Mouse (Mus musculus): ENCODE results near the gene Ank2. TPM values are rescaled to one million over a fixed set of nuclear protein-coding genes. Genes with fewer than 3 reads are reported as not detected.
A peak's percentile ranks its signal among the peaks of the same experiment; 100 is the strongest.

Gene Ank2
- polyA plus RNA-seq, 1 experiment from 2014 or later: 78.8 TPM

DNA sequence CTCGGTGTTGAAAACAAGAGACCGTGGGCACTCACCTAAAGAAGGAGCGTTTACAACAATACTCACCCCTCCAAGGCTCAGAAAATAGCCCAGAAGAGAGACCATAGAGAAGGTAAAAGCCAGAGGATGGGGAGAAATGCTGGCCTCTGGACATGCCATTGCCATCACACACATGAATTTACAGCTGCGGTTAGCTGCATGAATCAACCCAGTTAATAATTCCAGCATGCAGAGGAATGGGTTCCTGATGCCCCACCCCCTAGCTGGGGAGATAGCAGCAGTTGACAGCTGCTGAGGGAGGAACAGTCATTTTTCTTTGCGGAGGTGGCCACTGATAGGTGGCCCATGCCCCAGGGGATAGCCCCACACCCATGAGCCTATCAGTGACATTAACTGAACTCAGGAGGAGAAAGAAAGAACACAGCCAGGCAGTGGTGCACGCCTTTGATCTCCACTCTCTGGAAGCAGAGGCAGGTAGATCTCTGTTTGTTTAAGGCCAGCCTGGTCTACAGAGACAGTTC is 124.9 kb downstream of the Ank2 start:
- H3K4me2 ChIP-seq (ENCODE audit: low read depth, low read length, severe bottlenecking): no peak overlapping the region
- no peaks in the 10 kb centered on the region for H3K27me3 ChIP-seq (ENCODE audit: control insufficient read depth, insufficient read depth, low read length)
- 92% methylated on average over 6 of the region's 6 CpGs for WGBS
- H3K27ac ChIP-seq (ENCODE audit: low read depth, low read length): no peak overlapping the region
- ATAC-seq (replicated peaks; ENCODE audit: low FRiP score) (no peak), DNase-seq (ENCODE audit: low spot score) (no peak)
- no peak overlapping the region for H3K9ac ChIP-seq (ENCODE audit: low read length)
- no peak overlapping the region for H3K4me3 ChIP-seq (ENCODE audit: low read depth, low read length)
- no peaks in the 10 kb centered on the region for H3K36me3 ChIP-seq (ENCODE audit: control insufficient read depth, insufficient read depth, low read length)
- peaks cover 7% of the 10 kb centered on the region; the same call in 1 of the 2 replicates for H3K4me1 ChIP-seq (replicated peaks; ENCODE audit: control insufficient read depth, insufficient read depth, low read length)
- H3K9me3 ChIP-seq (ENCODE audit: control insufficient read depth, low read length): peaks cover 3% of the 10 kb centered on the region; the same call in 1 of the 2 replicates

DNA sequence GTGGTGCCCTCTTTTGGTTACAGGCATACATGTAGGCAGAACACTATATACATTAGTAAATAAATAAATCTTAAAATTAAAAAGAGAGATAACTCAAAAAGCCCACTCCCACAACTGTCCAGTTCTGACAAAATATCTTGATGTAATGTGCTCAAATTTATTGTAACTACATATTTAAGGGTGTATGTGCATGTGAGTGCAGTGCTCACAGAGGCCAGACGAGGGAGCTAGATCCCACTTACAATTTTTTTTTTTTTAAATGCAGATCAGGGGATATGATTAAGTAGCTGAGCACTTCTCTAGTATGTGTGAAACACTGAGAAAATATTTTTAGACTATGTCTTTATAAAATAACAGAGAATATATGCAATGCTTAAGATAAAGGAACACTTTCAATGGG is 127.4 kb downstream of the Ank2 start:
- Histone ChIP-seq H3K27ac (ENCODE audit: low read depth, low read length) (no peak overlapping the region), H3K36me3 (ENCODE audit: control insufficient read depth, insufficient read depth, low read length) (no peaks in the 10 kb centered on the region), H3K27me3 (ENCODE audit: control insufficient read depth, insufficient read depth, low read length) (no peaks in the 10 kb centered on the region), H3K9ac (ENCODE audit: low read length) (no peak overlapping the region), H3K4me1 (replicated peaks; ENCODE audit: control insufficient read depth, insufficient read depth, low read length) (peaks cover 3% of the 10 kb centered on the region; the same call in 1 of the 2 replicates), H3K9me3 (ENCODE audit: control insufficient read depth, low read length) (peaks cover 3% of the 10 kb centered on the region; the same call in 1 of the 2 replicates), H3K4me3 (ENCODE audit: low read depth, low read length) (no peak overlapping the region), H3K4me2 (ENCODE audit: low read depth, low read length, severe bottlenecking) (no peak overlapping the region)
- DNase-seq (ENCODE audit: low spot score): no peak
- no peak for ATAC-seq (replicated peaks; ENCODE audit: low FRiP score)
- 96% methylated on average over 1 of the region's 1 CpGs for WGBS

- no peaks in the 10 kb centered on the region for H3K36me3 ChIP-seq (ENCODE audit: control insufficient read depth, insufficient read depth, low read length)
- H3K9ac ChIP-seq (ENCODE audit: low read length): no peak overlapping the region
- no peaks in the 10 kb centered on the region for H3K27me3 ChIP-seq (ENCODE audit: control insufficient read depth, insufficient read depth, low read length)
- H3K4me1 ChIP-seq (replicated peaks; ENCODE audit: control insufficient read depth, insufficient read depth, low read length): no peaks in the 10 kb centered on the region
- H3K27ac ChIP-seq (ENCODE audit: low read depth, low read length): no peak overlapping the region
- no peak for DNase-seq (ENCODE audit: low spot score)
- 88% methylated on average over 6 of the region's 6 CpGs for WGBS
- H3K4me2 ChIP-seq (ENCODE audit: low read depth, low read length, severe bottlenecking): no peak overlapping the region
- no peak overlapping the region for H3K4me3 ChIP-seq (ENCODE audit: low read depth, low read length)
- ATAC-seq (replicated peaks; ENCODE audit: low FRiP score): no peak
- peaks cover 3% of the 10 kb centered on the region; the same call in 1 of the 2 replicates for H3K9me3 ChIP-seq (ENCODE audit: control insufficient read depth, low read length)
Observed at GRCm38 (mm10) chr3:127369529-127369928, 129.6 kb downstream of the Ank2 start.

- Histone ChIP-seq H3K27me3 (ENCODE audit: control insufficient read depth, insufficient read depth, low read length) (no peaks in the 10 kb centered on the region), H3K36me3 (ENCODE audit: control insufficient read depth, insufficient read depth, low read length) (no peaks in the 10 kb centered on the region), H3K27ac (ENCODE audit: low read depth, low read length) (no peak overlapping the region), H3K4me2 (ENCODE audit: low read depth, low read length, severe bottlenecking) (no peak overlapping the region), H3K9ac (ENCODE audit: low read length) (no peak overlapping the region), H3K9me3 (ENCODE audit: control insufficient read depth, low read length) (peaks cover 3% of the 10 kb centered on the region; the same call in 1 of the 2 replicates), H3K4me1 (replicated peaks; ENCODE audit: control insufficient read depth, insufficient read depth, low read length) (no peaks in the 10 kb centered on the region), H3K4me3 (ENCODE audit: low read depth, low read length) (no peak overlapping the region)
- 91% methylated on average over 4 of the region's 4 CpGs for WGBS
- DNase-seq (ENCODE audit: low spot score) (no peak), ATAC-seq (replicated peaks; ENCODE audit: low FRiP score) (no peak)
Observed at GRCm38 (mm10) chr3:127367450-127367849, 131.7 kb downstream of the Ank2 start.

GRCm38 (mm10) chr3:127363512-127363911 is 135.6 kb downstream of the Ank2 start:
- Histone ChIP-seq H3K4me2 (ENCODE audit: low read depth, low read length, severe bottlenecking) (no peak overlapping the region), H3K4me1 (replicated peaks; ENCODE audit: control insufficient read depth, insufficient read depth, low read length) (no peaks in the 10 kb centered on the region), H3K36me3 (ENCODE audit: control insufficient read depth, insufficient read depth, low read length) (no peaks in the 10 kb centered on the region), H3K9ac (ENCODE audit: low read length) (no peak overlapping the region), H3K27ac (ENCODE audit: low read depth, low read length) (no peak overlapping the region), H3K9me3 (ENCODE audit: control insufficient read depth, low read length) (no peaks in the 10 kb centered on the region), H3K4me3 (ENCODE audit: low read depth, low read length) (no peak overlapping the region), H3K27me3 (ENCODE audit: control insufficient read depth, insufficient read depth, low read length) (no peaks in the 10 kb centered on the region)
- ATAC-seq (replicated peaks; ENCODE audit: low FRiP score) (no peak), DNase-seq (ENCODE audit: low spot score) (no peak)
- WGBS: 87% methylated on average over 15 of the region's 15 CpGs

DNA sequence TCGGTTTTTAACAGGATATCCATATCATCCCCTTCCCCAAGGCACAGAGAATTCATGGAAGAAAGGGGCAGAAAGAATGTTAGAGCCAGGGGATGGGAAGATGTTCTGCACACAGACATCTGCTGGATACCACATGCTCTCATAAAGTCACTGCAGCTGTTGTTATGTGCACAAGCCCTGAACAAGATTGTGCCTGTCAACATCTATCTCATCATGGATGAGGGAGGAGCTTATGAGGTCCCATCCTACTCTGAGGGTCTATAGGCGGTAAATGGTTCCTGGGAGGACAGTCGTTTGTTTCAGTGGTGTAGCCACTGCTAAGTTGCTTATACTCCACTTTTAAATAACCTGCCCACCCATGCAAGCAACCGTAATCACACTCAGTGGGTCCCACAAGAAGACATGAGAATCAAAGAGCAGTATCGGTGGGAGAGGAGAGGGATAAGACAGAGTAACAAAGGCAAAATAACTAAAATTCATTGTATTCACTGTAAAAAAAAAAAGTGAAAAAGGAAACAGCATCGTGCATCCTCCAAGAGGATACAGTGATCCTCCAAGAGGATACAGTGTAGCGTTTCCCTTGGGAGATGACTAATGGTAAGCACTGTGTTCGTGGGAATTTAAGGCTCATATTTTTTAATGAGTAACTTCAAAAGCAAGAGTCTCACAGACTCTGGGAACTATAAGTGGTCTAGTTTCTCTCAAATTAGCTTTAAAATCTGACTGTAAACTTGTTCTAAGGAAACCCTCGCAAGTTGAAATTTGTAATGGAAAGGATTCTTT is 136.3 kb downstream of the Ank2 start:
- Histone ChIP-seq H3K9ac (ENCODE audit: low read length) (no peak overlapping the region), H3K4me2 (ENCODE audit: low read depth, low read length, severe bottlenecking) (no peak overlapping the region), H3K27ac (ENCODE audit: low read depth, low read length) (no peak overlapping the region), H3K4me1 (replicated peaks; ENCODE audit: control insufficient read depth, insufficient read depth, low read length) (no peaks in the 10 kb centered on the region), H3K27me3 (ENCODE audit: control insufficient read depth, insufficient read depth, low read length) (no peaks in the 10 kb centered on the region), H3K36me3 (ENCODE audit: control insufficient read depth, insufficient read depth, low read length) (no peaks in the 10 kb centered on the region), H3K9me3 (ENCODE audit: control insufficient read depth, low read length) (no peaks in the 10 kb centered on the region), H3K4me3 (ENCODE audit: low read depth, low read length) (no peak overlapping the region)
- DNase-seq (ENCODE audit: low spot score) (no peak), ATAC-seq (replicated peaks; ENCODE audit: low FRiP score) (no peak)
- WGBS: 91% methylated on average over 9 of the region's 9 CpGs

DNA sequence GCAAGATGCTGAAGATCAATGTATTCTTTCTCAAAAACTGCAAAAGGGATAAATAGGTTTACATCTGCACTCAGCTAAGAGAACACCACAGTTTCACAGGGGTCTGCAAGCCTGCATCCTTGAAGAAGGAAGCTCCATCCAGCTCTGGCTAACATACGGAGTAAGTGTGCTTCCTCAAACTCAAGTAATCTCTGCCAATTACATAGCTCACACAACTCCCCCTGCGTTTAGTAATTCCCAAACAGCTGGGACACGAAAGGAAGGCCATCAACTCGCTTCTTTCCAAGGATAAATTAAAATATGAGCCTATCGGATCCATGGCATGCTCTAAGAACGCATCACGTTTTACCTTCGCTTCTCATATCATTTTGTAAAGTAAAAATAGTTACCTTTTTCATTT is 137.3 kb downstream of the Ank2 start:
- H3K4me1 ChIP-seq (replicated peaks; ENCODE audit: control insufficient read depth, insufficient read depth, low read length): no peaks in the 10 kb centered on the region
- WGBS: 74% methylated on average over 8 of the region's 8 CpGs
- no peak overlapping the region for H3K27ac ChIP-seq (ENCODE audit: low read depth, low read length)
- H3K36me3 ChIP-seq (ENCODE audit: control insufficient read depth, insufficient read depth, low read length): no peaks in the 10 kb centered on the region
- DNase-seq (ENCODE audit: low spot score) (no peak), ATAC-seq (replicated peaks; ENCODE audit: low FRiP score) (0 out of 2 replicates have a peak, but pooled peaks have one; percentile 30)
- no peaks in the 10 kb centered on the region for H3K9me3 ChIP-seq (ENCODE audit: control insufficient read depth, low read length)
- no peak overlapping the region for H3K4me2 ChIP-seq (ENCODE audit: low read depth, low read length, severe bottlenecking)
- no peak overlapping the region for H3K4me3 ChIP-seq (ENCODE audit: low read depth, low read length)
- no peak overlapping the region for H3K9ac ChIP-seq (ENCODE audit: low read length)
- H3K27me3 ChIP-seq (ENCODE audit: control insufficient read depth, insufficient read depth, low read length): no peaks in the 10 kb centered on the region

- H3K4me3 ChIP-seq (ENCODE audit: low read depth, low read length): no peak overlapping the region
- H3K9ac ChIP-seq (ENCODE audit: low read length): no peak overlapping the region
- 37% methylated on average over 5 of the region's 5 CpGs for WGBS
- H3K27me3 ChIP-seq (ENCODE audit: control insufficient read depth, insufficient read depth, low read length): no peaks in the 10 kb centered on the region
- H3K4me2 ChIP-seq (ENCODE audit: low read depth, low read length, severe bottlenecking): no peak overlapping the region
- H3K9me3 ChIP-seq (ENCODE audit: control insufficient read depth, low read length): no peaks in the 10 kb centered on the region
- no peaks in the 10 kb centered on the region for H3K36me3 ChIP-seq (ENCODE audit: control insufficient read depth, insufficient read depth, low read length)
- H3K4me1 ChIP-seq (replicated peaks; ENCODE audit: control insufficient read depth, insufficient read depth, low read length): no peaks in the 10 kb centered on the region
- DNase-seq (ENCODE audit: low spot score) (no peak), ATAC-seq (replicated peaks; ENCODE audit: low FRiP score) (no peak)
- no peak overlapping the region for H3K27ac ChIP-seq (ENCODE audit: low read depth, low read length)
Observed at GRCm38 (mm10) chr3:127361384-127361783, 137.8 kb downstream of the Ank2 start.

DNA sequence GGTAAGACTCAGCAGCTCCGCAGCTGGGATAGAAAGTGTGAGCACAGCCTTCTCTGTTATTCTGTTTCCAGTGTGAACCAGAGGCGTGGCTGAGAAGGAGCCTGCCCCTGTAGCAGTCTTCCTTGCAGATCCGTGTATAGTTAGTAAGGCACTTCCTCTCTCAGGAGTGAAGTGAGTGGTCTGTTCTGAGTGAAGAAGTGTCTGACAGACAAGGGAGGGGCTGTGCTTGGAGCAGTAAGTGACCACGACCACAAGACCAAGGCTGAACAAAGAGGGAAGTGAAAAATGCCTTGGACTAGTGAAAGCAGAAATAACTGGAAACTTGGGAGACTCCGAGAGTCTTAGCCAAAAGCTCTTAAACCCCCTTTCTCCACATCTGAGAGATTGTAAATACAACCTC is 143.9 kb downstream of the Ank2 start:
- Histone ChIP-seq H3K27ac (ENCODE audit: low read depth, low read length) (no peak overlapping the region), H3K4me1 (replicated peaks; ENCODE audit: control insufficient read depth, insufficient read depth, low read length) (peaks cover 2% of the 10 kb centered on the region; the same call in 1 of the 2 replicates), H3K9ac (ENCODE audit: low read length) (no peak overlapping the region), H3K4me2 (ENCODE audit: low read depth, low read length, severe bottlenecking) (no peak overlapping the region), H3K4me3 (ENCODE audit: low read depth, low read length) (no peak overlapping the region), H3K27me3 (ENCODE audit: control insufficient read depth, insufficient read depth, low read length) (no peaks in the 10 kb centered on the region), H3K36me3 (ENCODE audit: control insufficient read depth, insufficient read depth, low read length) (no peaks in the 10 kb centered on the region), H3K9me3 (ENCODE audit: control insufficient read depth, low read length) (no peaks in the 10 kb centered on the region)
- ATAC-seq (replicated peaks; ENCODE audit: low FRiP score) (no peak), DNase-seq (ENCODE audit: low spot score) (no peak)
- WGBS: 48% methylated on average over 5 of the region's 5 CpGs
